Mouse (Mus musculus): ENCODE data around the gene Sik2. TPM values are rescaled to one million over a fixed set of nuclear protein-coding genes. Genes with fewer than 3 reads are reported as not detected.

Sik2 gene
- total and polyA plus RNA-seq, 3 experiments, result 7.5 to 12.1 TPM; not detected in 1

- TF ChIP-seq EP300 (IDR thresholded peaks at IDR 0.05; ENCODE audit: low read depth in 1 of 2, low read length in 2 of 2) (peak in 1 of 2 experiments; percentile 45; a peak in 3 of 4 replicates), NELFE (IDR thresholded peaks at IDR 0.05; ENCODE audit: low read depth, low read length) (no peak), KAT2A (conservative IDR thresholded peaks at IDR 0.05; ENCODE audit: low read depth, low read length) (no peak), GABPA (IDR thresholded peaks at IDR 0.05; ENCODE audit: low read depth, low read length) (no peak)
These were observed 47.8 kb upstream of the Sik2 start (continued) for GRCm38 (mm10) chr9:51056360-51057324.

DNA sequence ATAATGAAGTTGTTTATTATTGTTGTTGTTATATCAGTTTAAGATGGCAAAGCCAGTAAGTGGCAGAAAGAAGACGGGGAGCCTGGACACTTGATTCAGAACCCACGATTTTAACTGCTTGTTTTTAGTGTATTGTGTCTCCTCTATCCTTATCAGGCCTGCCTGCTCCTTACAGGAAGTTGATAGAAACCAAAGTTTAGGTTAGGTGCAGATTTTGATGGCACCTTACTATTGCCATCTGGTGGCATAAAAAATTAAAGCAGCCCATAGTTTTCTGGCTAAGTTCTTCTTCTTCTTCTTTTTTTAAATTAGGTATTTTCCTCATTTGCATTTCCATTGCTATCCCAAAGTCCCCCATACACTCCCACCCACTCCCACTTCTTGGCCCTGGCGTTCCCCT, 43.3 kb upstream of the Sik2 start:
- no peak overlapping the region for H3K27ac ChIP-seq (ENCODE audit: control insufficient read depth, low read depth, low read length)
- DNase-seq (ENCODE audit: low read depth, low spot score), result peak; percentile 79

GRCm38 (mm10) chr9:51042136-51042535, 33.3 kb upstream of the Sik2 start:
- no peak overlapping the region for H3K27ac ChIP-seq (ENCODE audit: control insufficient read depth, low read depth, low read length)
- TF ChIP-seq NRF1 (IDR thresholded peaks at IDR 0.05; ENCODE audit: insufficient read depth, low read depth, low read length, poor library complexity, severe bottlenecking) (no peak), USF1 (IDR thresholded peaks at IDR 0.05; ENCODE audit: low read depth, low read length) (no peak), GATA1 (IDR thresholded peaks at IDR 0.05; ENCODE audit: low read depth, low read length) (no peak)
- H3K4me3 ChIP-seq (ENCODE audit: control insufficient read depth in 1 of 2, insufficient read depth in 1 of 2, low read depth in 2 of 2, low read length in 2 of 2), result no peak overlapping the region
- H3K36me3 ChIP-seq (ENCODE audit: control insufficient read depth in 1 of 2, insufficient read depth in 2 of 2, low read length in 2 of 2), result no peaks in the 10 kb centered on the region
- peaks cover 0 to 3% of the 10 kb centered on the region in 2 experiments; a peak in 1 of 4 replicates for H3K4me1 ChIP-seq (ENCODE audit: control insufficient read depth in 1 of 2, insufficient read depth in 2 of 2, low read length in 2 of 2)
- no peak for DNase-seq (ENCODE audit: low read depth, low spot score)
- no peaks in the 10 kb centered on the region for H3K27me3 ChIP-seq (ENCODE audit: control insufficient read depth in 1 of 2, insufficient read depth in 2 of 2, low read length in 2 of 2)
- H3K9me3 ChIP-seq (replicated peaks; ENCODE audit: insufficient read depth, low read length), result no peaks in the 10 kb centered on the region
- H3K9ac ChIP-seq (ENCODE audit: control insufficient read depth, low read depth, low read length, poor library complexity, severe bottlenecking), result no peak overlapping the region
- H3K79me2 ChIP-seq (ENCODE audit: control insufficient read depth, insufficient read depth, low read length, poor library complexity), result no peaks in the 10 kb centered on the region

More for the DNA sequence above, 43.3 kb upstream of the Sik2 start:
- Histone ChIP-seq H3K27me3 (ENCODE audit: control insufficient read depth in 1 of 2, insufficient read depth in 2 of 2, low read length in 2 of 2) (no peaks in the 10 kb centered on the region; a peak in 1 of 4 replicates), H3K9me3 (replicated peaks; ENCODE audit: insufficient read depth, low read length) (no peaks in the 10 kb centered on the region), H3K79me2 (ENCODE audit: control insufficient read depth, insufficient read depth, low read length, poor library complexity) (no peaks in the 10 kb centered on the region), H3K4me1 (ENCODE audit: control insufficient read depth in 1 of 2, insufficient read depth in 2 of 2, low read length in 2 of 2) (peaks cover 4 to 5% of the 10 kb centered on the region in 2 experiments; a peak in 3 of 4 replicates), H3K9ac (ENCODE audit: control insufficient read depth, low read depth, low read length, poor library complexity, severe bottlenecking) (no peak overlapping the region), H3K36me3 (ENCODE audit: control insufficient read depth in 1 of 2, insufficient read depth in 2 of 2, low read length in 2 of 2) (peaks cover 0 to 7% of the 10 kb centered on the region in 2 experiments; a peak in 2 of 4 replicates), H3K4me3 (ENCODE audit: control insufficient read depth in 1 of 2, insufficient read depth in 1 of 2, low read depth in 2 of 2, low read length in 2 of 2) (no peak overlapping the region)
- peak; percentile 65 for TF ChIP-seq ELF1 (IDR thresholded peaks at IDR 0.05; ENCODE audit: low read depth, low read length)
- no peak for TF ChIP-seq NELFE (IDR thresholded peaks at IDR 0.05; ENCODE audit: low read depth, low read length)
- peak; percentile 97 for TF ChIP-seq RCOR1 (IDR thresholded peaks at IDR 0.05; ENCODE audit: low read depth, low read length)
- 0 out of 2 replicates have a peak, but pooled peaks have one; percentile 45 for TF ChIP-seq HCFC1 (IDR thresholded peaks at IDR 0.05; ENCODE audit: low read depth, low read length)
- TF ChIP-seq ZNF384 (IDR thresholded peaks at IDR 0.05; ENCODE audit: low read depth, low read length), result peak; percentile 59
- peak; percentile 93 for TF ChIP-seq SMC3 (IDR thresholded peaks at IDR 0.05; ENCODE audit: low read depth, low read length)
- TF ChIP-seq POLR2AphosphoS2 (IDR thresholded peaks at IDR 0.05; ENCODE audit: low read length), result no peak
- TF ChIP-seq GABPA (IDR thresholded peaks at IDR 0.05; ENCODE audit: low read depth, low read length), result 0 out of 2 replicates have a peak, but pooled peaks have one; percentile 39
- 0 out of 2 replicates have a peak, but pooled peaks have one; percentile 34 for TF ChIP-seq ETS1 (IDR thresholded peaks at IDR 0.05; ENCODE audit: low read depth, low read length)
- TF ChIP-seq USF2 (IDR thresholded peaks at IDR 0.05; ENCODE audit: borderline replicate concordance in 1 of 2, insufficient read depth in 1 of 2, low read depth in 1 of 2, low read length in 2 of 2), result no peak
- TF ChIP-seq SIN3A (IDR thresholded peaks at IDR 0.05; ENCODE audit: low read length), result peak; percentile 68
- peak; percentile 85 for TF ChIP-seq RAD21 (IDR thresholded peaks at IDR 0.05; ENCODE audit: low read depth, low read length)
- TF ChIP-seq BHLHE40 (IDR thresholded peaks at IDR 0.05; ENCODE audit: borderline replicate concordance, low read depth, low read length), result 0 out of 2 replicates have a peak, but pooled peaks have one; percentile 47
- peak in 2 of 3 experiments; percentile 41 to 84; a peak in 4 of 6 replicates for TF ChIP-seq CTCF (IDR thresholded peaks at IDR 0.05 in 2 of 3, conservative IDR thresholded peaks at IDR 0.05 in 1 of 3; ENCODE audit: control insufficient read depth in 1 of 3, insufficient read depth in 1 of 3, low read depth in 2 of 3, low read length in 3 of 3, poor library complexity in 1 of 3, severe bottlenecking in 1 of 3)
- peak; percentile 91 for TF ChIP-seq GATA1 (IDR thresholded peaks at IDR 0.05; ENCODE audit: low read depth, low read length)
- TF ChIP-seq EP300 (IDR thresholded peaks at IDR 0.05; ENCODE audit: low read depth in 1 of 2, low read length in 2 of 2), result peak; percentile 51 to 56
- no peak for TF ChIP-seq NRF1 (IDR thresholded peaks at IDR 0.05; ENCODE audit: insufficient read depth, low read depth, low read length, poor library complexity, severe bottlenecking)
- peak; percentile 83 for TF ChIP-seq ZC3H11A (IDR thresholded peaks at IDR 0.05; ENCODE audit: low read depth, low read length)
- TF ChIP-seq MXI1 (IDR thresholded peaks at IDR 0.05; ENCODE audit: low read depth, low read length), result peak; percentile 42; the same call in 1 of the 2 replicates
- no peak for TF ChIP-seq TAL1 (IDR thresholded peaks at IDR 0.05; ENCODE audit: low read length)
- no peak for TF ChIP-seq MYB (IDR thresholded peaks at IDR 0.05; ENCODE audit: low read depth, low read length)

All from MEL (cell line).